Mouse (Mus musculus) right cerebral cortex, postnatal 25 days (tissue): Measurements from ENCODE around the gene Ptar1.
A peak's percentile ranks its signal among the peaks of the same experiment; 100 is the strongest.
"Not testable (repeated sequence)": the region's sequence is repeated elsewhere in the genome, so short reads cannot be mapped to it uniquely, and the experiment has no call there.

Experiments
- DNase-seq: peaks from one replicate; pipeline ENCODE4 v3.0.0; 2022

Gene Ptar1

GRCm38 (mm10) chr19:23687296-23688021 lies at the start of gene Ptar1:
Gene Ptar1, plus strand, starts transcription at chr19:23687429.
- DNase-seq: peak; percentile 90

GRCm38 (mm10) chr19:23643819-23644218 lies 43.4 kb upstream of the Ptar1 start:
- DNase-seq: no peak

- no peak for DNase-seq
These were observed 41.9 kb upstream of the Ptar1 start for GRCm38 (mm10) chr19:23645347-23645746.

- peak; percentile 26 for DNase-seq
These were observed 39.9 kb upstream of the Ptar1 start for GRCm38 (mm10) chr19:23647308-23647707.

GRCm38 (mm10) chr19:23652644-23653043 lies 34.6 kb upstream of the Ptar1 start, which contains the start of gene 1700028P14Rik:
Gene 1700028P14Rik, minus strand, starts transcription at chr19:23652812.
- peak; percentile 32 for DNase-seq

- no peak for DNase-seq
These were observed 34.1 kb upstream of the Ptar1 start for GRCm38 (mm10) chr19:23653154-23653553.

- no peak for DNase-seq
These were observed 29.8 kb upstream of the Ptar1 start for GRCm38 (mm10) chr19:23657261-23657932.

- no peak for DNase-seq
These were observed 28.9 kb upstream of the Ptar1 start for GRCm38 (mm10) chr19:23658350-23658749.

- DNase-seq: no peak
These were observed 23.1 kb upstream of the Ptar1 start for GRCm38 (mm10) chr19:23664083-23664482.

GRCm38 (mm10) chr19:23668142-23668655 lies 19.0 kb upstream of the Ptar1 start:
- no peak for DNase-seq

GRCm38 (mm10) chr19:23673021-23673420 lies 14.2 kb upstream of the Ptar1 start:
- DNase-seq: no peak

- not testable (repeated sequence) for DNase-seq
These were observed 11.6 kb upstream of the Ptar1 start for GRCm38 (mm10) chr19:23675656-23676055.

- DNase-seq: no peak
These were observed 300 bp upstream of the Ptar1 start for GRCm38 (mm10) chr19:23686962-23687295.

GRCm38 (mm10) chr19:23688421-23688946 lies 1.3 kb downstream of the Ptar1 start:
- DNase-seq: no peak

- no peak for DNase-seq
These were observed 7.1 kb downstream of the Ptar1 start for GRCm38 (mm10) chr19:23694344-23694743.

GRCm38 (mm10) chr19:23697861-23698260 lies 10.6 kb downstream of the Ptar1 start:
- DNase-seq: no peak

GRCm38 (mm10) chr19:23698366-23698765 lies 11.1 kb downstream of the Ptar1 start:
- DNase-seq: no peak

- DNase-seq: no peak
These were observed 11.9 kb downstream of the Ptar1 start for GRCm38 (mm10) chr19:23699131-23699530.

GRCm38 (mm10) chr19:23702896-23703295 lies 15.7 kb downstream of the Ptar1 start:
- no peak for DNase-seq

- DNase-seq: no peak
These were observed 18.2 kb downstream of the Ptar1 start for GRCm38 (mm10) chr19:23705383-23705782.

- no peak for DNase-seq
These were observed 59.3 kb downstream of the Ptar1 start for GRCm38 (mm10) chr19:23746506-23746905.

GRCm38 (mm10) chr19:23757011-23757410 lies 69.8 kb downstream of the Ptar1 start:
- DNase-seq: no peak

- DNase-seq: no peak
These were observed 70.8 kb downstream of the Ptar1 start for GRCm38 (mm10) chr19:23757961-23758553.
